Mouse (Mus musculus) bone marrow, adult 2 months (tissue): ENCODE data around the gene St8sia1.

Source experiments
- CTCF ChIP-seq: fragments of 200-500 bp; IDR thresholded peaks from 2 replicates; pipeline ENCODE4 v1.5.1; 2011; ENCODE audit warnings: low read length, control low read depth; ENCODE audit not compliant: control insufficient read depth, insufficient read depth
- POLR2A ChIP-seq: fragments of 200-500 bp; IDR thresholded peaks from 2 replicates; pipeline ENCODE4 v1.6.1; 2011; ENCODE audit warnings: low read depth, mild to moderate bottlenecking, control low read depth, low read length, borderline replicate concordance; ENCODE audit not compliant: control insufficient read depth

- no peak for TF ChIP-seq CTCF
- TF ChIP-seq POLR2A, result no peak
Measured at GRCm38 (mm10) chr6:142776935-142777334, 187.3 kb downstream of the St8sia1 start.
